Mouse (Mus musculus): ENCODE results near the gene Omt2a. TPM values are rescaled to one million over a fixed set of nuclear protein-coding genes. Genes with fewer than 3 reads are reported as not detected.
"Not testable (repeated sequence)": the region's sequence is repeated elsewhere in the genome, so short reads cannot be mapped to it uniquely, and the experiment has no call there.

The Omt2a gene
- polyA plus RNA-seq, 1 experiment: not detected

DNA sequence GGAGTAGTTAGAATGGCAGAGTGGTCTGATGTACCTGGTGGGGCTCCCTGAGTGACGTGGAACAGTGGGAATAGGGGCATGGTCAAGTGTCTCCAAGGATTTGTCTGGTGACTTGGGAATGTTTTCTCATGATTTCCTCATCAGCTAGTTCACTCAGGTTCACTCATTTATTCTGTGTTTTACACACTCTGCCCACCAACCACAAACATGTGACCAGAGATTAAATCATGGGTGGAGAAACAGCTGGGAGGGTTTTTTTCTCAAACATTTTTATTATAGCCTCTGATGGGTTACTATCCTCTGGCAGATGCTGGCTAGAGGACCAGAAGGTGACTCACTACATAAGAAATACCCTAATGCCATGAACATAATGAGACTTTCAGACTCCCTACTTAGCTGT lies 16.4 kb downstream of the Omt2a start:
- no peak for DNase-seq (ENCODE audit: low spot score)

DNA sequence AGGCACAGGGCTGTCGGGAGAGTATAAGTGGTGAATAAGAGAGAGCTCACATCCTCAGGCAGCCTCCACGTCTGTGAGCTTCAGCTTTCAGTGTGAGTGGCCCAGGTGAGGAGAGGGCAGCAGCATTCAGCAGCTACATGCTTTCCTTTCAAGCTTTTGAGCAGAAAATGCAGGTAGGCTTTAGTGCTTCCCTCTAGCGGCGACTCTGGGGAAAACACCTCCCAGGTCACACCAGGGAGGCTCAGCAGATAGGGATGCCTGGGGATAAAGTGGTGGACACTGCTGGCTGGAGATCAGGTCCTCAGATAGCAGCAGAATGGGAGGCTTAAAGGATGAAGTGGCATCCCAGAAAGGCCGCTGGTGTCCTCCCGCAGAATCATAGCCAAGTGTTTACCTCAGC lies 18.5 kb downstream of the Omt2a start:
- DNase-seq (ENCODE audit: low spot score): peak; percentile 29

- not testable (repeated sequence) for DNase-seq (ENCODE audit: low spot score)
These were observed 19.8 kb downstream of the Omt2a start for GRCm38 (mm10) chr9:78294781-78295180.

GRCm38 (mm10) chr9:78293683-78294082 lies 20.9 kb downstream of the Omt2a start:
- DNase-seq (ENCODE audit: low spot score): not testable (repeated sequence)

- not testable (repeated sequence) for DNase-seq (ENCODE audit: low spot score)
These were observed 22.1 kb downstream of the Omt2a start for GRCm38 (mm10) chr9:78292462-78292861.

- DNase-seq (ENCODE audit: low spot score): not testable (repeated sequence)
These were observed 24.9 kb downstream of the Omt2a start, which contains the start of gene Gm10639 for GRCm38 (mm10) chr9:78289723-78290122. Gene Gm10639, plus strand, starts transcription at chr9:78289923.

- DNase-seq (ENCODE audit: low spot score): not testable (repeated sequence)
These were observed 25.5 kb downstream of the Omt2a start for GRCm38 (mm10) chr9:78289063-78289462.

GRCm38 (mm10) chr9:78282002-78282711 lies 32.4 kb downstream of the Omt2a start:
- not testable (repeated sequence) for DNase-seq (ENCODE audit: low spot score)

DNA sequence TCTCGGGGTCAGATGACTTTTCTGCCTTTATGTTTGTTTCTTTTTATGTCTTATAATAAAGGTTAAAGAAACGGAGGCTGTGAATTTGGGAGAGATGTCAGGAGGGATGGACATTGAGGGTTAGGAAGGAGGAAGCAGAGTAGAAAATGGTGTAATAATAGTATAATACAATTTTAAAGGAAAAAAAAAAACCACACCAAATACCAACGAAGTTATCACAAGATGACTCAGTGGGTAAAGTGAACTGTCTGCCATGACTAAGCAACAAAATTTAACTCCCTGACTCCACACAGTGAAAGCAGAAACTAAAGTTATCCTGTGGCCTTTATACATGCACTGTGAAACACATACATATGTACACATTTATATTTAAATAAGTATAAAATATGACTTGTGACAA lies 43.7 kb downstream of the Omt2a start:
- DNase-seq (ENCODE audit: low spot score): not testable (repeated sequence)

Other genes with a start within 250 kb of the Omt2a start
- gene Fbxo9, start 205.7 kb downstream of the Omt2a start, polyA plus RNA-seq (2012; rRNA removed): 80.0 and 81.1 TPM in 2 replicates
- 18.2 and 20.5 TPM in 2 replicates for gene Ick, start 205.6 kb downstream of the Omt2a start, polyA plus RNA-seq (2012; rRNA removed)
- 1,883 and 2,290 TPM in 2 replicates for gene Gsta4, start 132.0 kb downstream of the Omt2a start, polyA plus RNA-seq (2012; rRNA removed)
- 6.8 and 7.6 TPM in 2 replicates for gene Gsta1, start 84.1 kb downstream of the Omt2a start, polyA plus RNA-seq (2012; rRNA removed)
- 4.0 and 4.5 TPM in 2 replicates for gene Gm3776, start 57.7 kb downstream of the Omt2a start, polyA plus RNA-seq (2012; rRNA removed)
- 0.28 and 0.44 TPM in 2 replicates for gene Gm10639, start 24.9 kb downstream of the Omt2a start, polyA plus RNA-seq (2012; rRNA removed)
- gene Omt2b, start 12.8 kb upstream of the Omt2a start, polyA plus RNA-seq (2012; rRNA removed): not detected in 2 replicates
- 27.0 and 28.7 TPM in 2 replicates for gene Gsta2, start 41.0 kb upstream of the Omt2a start, polyA plus RNA-seq (2012; rRNA removed)
- 8.1 and 9.0 TPM in 2 replicates for gene Dppa5a, start 53.4 kb upstream of the Omt2a start, polyA plus RNA-seq (2012; rRNA removed)
- gene Ooep, start 63.9 kb upstream of the Omt2a start, polyA plus RNA-seq (2012; rRNA removed): 13.0 and 14.9 TPM in 2 replicates
- 0.63 and 0.77 TPM in 2 replicates for gene Ddx43, start 81.0 kb upstream of the Omt2a start, polyA plus RNA-seq (2012; rRNA removed)
- 1.1 and 1.7 TPM in 2 replicates for gene Cgas, start 128.4 kb upstream of the Omt2a start, polyA plus RNA-seq (2012; rRNA removed)
- 17.4 and 18.6 TPM in 2 replicates for gene Mto1, start 133.4 kb upstream of the Omt2a start, polyA plus RNA-seq (2012; rRNA removed)
- gene Gm17324, start 134.0 kb upstream of the Omt2a start, polyA plus RNA-seq (2012; rRNA removed): 0.15 TPM in 1 of 2 replicates, not detected in the other
- 7,337 and 9,833 TPM in 2 replicates for gene Eef1a1, start 174.4 kb upstream of the Omt2a start, polyA plus RNA-seq (2012; rRNA removed)